Mouse (Mus musculus) adrenal gland, adult 2 months (tissue): ENCODE measurements around the gene B230217C12Rik. TPM values are rescaled to one million over a fixed set of nuclear protein-coding genes. Genes with fewer than 3 reads are reported as not detected.
"Not testable (repeated sequence)": the region's sequence is repeated elsewhere in the genome, so short reads cannot be mapped to it uniquely, and the experiment has no call there.

Source experiments
- DNase-seq: peaks from one replicate; pipeline ENCODE4 v3.0.0; 2021
- polyA plus RNA-seq: library from polyadenylated mRNA; depleted of rRNA; stranded (reverse); fragments of >200 nt; gene quantifications from 2 replicates; pipeline ENCODE4 v1.2.3, GENCODE M21; 2012
- total RNA-seq, 2 experiments: library from RNA; stranded (reverse); gene quantifications; 2 replicates each; pipeline ENCODE4 v1.2.3; 2021

The B230217C12Rik gene
- total and polyA plus RNA-seq, 3 experiments = 1.8 to 4.6 (median 2.9) TPM

DNA sequence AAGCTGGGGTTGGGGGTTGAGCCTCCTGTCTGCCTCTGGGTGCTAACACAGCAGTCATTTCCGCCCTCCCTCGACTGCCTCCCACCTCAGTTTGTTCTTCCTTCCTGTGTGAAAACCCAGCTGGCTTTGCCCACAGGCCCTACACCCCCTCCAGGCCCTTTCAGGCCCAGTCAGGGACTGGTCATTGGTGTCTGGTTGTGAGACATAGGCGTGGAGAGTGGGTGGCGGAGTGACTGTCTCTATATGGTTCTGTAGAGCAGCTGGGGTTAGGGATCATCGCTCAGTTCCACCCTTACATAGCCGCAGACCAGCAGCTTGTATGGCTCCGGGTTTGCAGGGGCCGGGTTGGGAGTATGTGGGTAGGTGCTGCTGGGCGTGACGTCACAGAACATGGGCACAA lies 15.3 kb upstream of the B230217C12Rik start:
- DNase-seq = no peak

DNA sequence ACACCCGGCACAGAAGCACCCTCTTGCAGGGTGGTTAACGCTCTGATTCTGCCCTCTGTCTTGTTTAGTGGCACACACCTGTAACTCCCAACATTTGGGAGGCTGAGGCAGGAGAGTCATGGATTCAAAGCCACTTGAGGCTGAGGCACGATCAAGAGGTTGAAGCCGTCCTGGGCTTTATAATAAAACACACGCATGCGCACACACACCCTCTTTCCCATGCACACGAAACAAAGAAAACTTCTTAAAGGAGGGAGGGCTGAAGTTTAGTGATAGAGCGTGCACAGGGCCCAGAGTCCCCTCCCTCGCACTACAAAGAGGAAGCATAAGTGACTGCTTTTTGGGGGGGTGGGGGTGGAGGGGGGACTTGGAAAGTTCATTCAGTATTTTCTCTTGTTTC lies 14.6 kb upstream of the B230217C12Rik start:
- no peak for DNase-seq

GRCm38 (mm10) chr11:97826414-97826813 lies 14.2 kb upstream of the B230217C12Rik start:
- no peak for DNase-seq

DNA sequence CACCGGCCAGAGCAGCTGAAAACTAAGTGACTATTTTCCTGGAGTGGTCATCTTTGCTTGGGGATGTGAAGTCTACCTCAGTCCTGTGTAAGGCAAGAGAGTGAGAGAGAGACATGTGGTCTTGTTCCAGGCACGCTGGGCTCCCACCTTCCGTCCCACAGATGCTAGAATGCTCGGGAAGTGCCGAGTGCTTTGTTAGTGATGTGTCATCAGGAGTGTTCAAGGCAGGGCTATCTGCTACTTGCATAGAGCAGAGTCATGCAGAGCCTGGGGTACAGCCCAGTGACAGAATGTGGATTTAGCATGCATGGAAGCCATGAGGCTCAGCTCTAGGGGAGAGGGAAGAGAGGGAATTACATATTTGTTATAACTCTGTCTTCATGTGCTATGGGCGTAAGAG lies 12.9 kb upstream of the B230217C12Rik start:
- DNase-seq = peak; percentile 1

- DNase-seq = no peak
Observed at GRCm38 (mm10) chr11:97829365-97829764, 11.2 kb upstream of the B230217C12Rik start.

GRCm38 (mm10) chr11:97829913-97830476 lies 10.6 kb upstream of the B230217C12Rik start:
- DNase-seq = no peak

DNA sequence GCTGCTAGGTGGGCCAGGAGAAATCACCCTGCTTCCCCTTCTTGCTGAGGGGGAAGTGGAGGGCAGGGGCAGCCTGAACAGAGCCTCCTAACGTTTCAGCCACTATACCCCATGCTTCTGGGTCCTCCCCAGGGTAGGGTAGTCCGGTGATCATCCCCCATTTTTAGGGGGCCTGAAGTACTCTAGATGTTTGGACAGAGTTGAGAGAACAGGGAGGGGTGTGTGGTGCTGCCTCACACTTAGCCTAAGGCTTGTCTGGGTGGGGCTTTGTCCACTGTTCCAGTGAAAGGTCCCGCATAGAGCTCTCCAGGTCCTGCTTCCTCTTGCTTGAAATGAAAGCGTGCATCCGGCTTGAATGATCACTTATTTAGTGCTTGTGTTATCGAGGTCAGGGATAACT lies 10.1 kb upstream of the B230217C12Rik start:
- DNase-seq = no peak

GRCm38 (mm10) chr11:97832001-97832400 lies 8.6 kb upstream of the B230217C12Rik start:
- DNase-seq = no peak

DNA sequence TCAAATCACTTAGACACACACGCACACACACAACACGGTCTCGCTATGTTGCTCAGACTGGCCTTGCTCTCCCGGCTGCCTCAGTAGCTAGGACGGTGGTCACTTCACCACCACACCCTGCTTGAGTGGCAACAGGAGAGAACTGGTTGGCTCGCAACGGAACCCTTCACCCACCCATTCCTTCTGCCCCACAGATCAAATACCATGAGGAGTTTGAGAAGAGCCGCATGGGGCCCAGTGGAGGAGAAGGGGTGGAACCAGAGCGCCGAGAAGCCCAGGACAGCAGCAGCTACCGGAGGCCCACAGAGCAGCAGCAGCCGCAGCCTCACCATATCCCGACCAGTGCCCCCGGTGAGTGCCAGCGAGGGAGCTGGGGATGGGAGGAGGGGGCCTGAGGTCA lies 7.2 kb upstream of the B230217C12Rik start:
- no peak for DNase-seq

DNA sequence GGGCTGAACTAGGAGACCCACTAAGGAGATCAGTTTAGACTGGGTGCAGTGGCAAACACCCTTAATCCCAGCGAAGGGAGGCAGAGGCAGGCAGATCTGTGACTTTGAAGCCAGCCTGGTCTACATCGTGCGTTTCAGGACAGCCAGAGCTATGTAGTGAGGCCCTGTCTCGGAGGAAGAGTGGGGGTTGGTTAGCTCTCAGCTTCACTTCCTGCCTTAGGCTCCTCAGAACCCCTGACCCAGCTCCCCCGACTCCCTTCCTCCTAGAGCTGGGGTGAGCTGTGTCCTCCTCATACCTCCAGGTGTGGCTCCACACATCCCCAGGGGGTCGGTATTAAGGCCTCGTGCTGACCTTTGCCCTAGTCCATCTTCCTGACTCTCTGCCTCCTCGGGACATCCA lies 4.0 kb upstream of the B230217C12Rik start:
- DNase-seq = no peak

- not testable (repeated sequence) for DNase-seq
Observed at GRCm38 (mm10) chr11:97837051-97837450, 3.5 kb upstream of the B230217C12Rik start.

- no peak for DNase-seq
Observed at GRCm38 (mm10) chr11:97837641-97838149, 2.9 kb upstream of the B230217C12Rik start.

- DNase-seq = peak; percentile 65
Observed at GRCm38 (mm10) chr11:97838779-97839440, 1.7 kb upstream of the B230217C12Rik start.

DNA sequence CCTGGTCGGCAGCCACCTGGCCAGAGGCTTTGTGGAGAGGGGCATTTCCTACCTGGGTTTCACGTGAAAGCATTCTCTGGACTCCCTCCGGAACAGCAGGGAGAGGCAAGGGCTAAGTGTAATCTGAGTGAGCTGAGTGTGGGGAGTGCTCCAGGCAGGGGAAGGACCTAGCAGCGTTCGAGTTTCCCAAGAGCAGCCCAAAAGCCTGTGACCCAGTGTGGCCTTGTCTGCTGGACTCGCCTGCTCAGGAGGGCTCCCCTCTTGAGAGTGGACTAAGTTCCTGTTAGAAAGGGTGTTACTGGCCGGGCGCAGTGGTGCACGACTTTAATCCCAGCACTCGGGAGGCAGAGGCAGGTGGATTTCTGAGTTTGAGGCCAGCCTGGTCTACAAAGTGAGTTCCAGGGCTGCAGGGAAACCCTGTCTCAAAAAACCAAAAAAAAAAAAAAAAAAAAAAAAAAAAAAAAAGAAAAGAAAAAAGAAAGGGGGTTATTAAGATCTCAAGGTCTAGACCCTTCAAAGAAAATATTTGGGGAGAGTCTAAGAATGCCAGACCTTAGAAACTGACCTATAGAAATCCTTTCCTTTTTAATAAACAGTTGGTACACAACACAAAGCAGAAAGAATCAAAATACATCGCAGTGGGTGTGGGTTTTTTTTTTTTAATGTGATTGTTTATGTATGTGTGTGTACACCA lies 992 bp upstream of the B230217C12Rik start:
- no peak for DNase-seq

- DNase-seq = no peak
Observed at GRCm38 (mm10) chr11:97840135-97840490, 467 bp upstream of the B230217C12Rik start.

GRCm38 (mm10) chr11:97840991-97841661 lies 546 bp downstream of the B230217C12Rik start:
- DNase-seq = peak; percentile 85

DNA sequence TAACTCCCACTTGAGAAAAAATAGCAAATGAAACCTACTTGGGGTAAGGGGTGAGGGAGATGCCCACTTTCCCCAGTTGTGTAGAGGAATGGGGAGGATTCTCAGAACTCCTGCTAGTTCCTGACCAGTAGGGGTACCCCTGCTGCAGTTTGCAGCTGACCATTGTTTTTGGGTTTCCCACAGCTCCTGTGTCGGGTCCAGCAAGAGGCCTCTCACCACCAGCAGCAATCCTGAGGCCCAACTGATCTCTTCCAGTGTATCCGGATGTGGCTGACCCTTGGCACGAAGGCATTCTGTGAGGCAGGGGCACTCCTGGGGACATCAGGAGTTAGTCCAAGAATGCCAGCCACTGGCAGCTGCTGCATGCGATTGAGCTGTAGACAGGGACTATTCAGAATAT lies 1.4 kb downstream of the B230217C12Rik start:
- no peak for DNase-seq

DNA sequence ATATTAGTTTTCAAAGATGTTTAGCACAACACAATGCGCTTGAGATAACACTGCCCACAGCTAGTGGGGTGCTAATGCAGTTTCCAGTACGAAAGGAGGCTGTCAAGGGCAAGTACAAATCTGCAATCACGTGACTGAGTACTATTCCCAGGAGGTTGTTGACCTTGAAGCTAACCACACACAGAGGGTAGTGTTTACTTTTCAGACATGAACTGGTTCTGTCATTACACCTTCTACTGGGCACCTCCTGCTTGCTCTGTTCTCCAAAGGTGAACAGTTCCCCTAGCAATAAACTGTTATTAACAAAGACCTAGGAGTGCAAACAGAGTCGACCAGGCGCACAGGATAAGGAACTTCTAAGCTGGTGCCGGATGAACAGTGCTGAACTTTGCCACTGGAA lies 9.8 kb downstream of the B230217C12Rik start:
- peak; percentile 38 for DNase-seq

- DNase-seq = no peak
Observed at GRCm38 (mm10) chr11:97851601-97852000, 11.0 kb downstream of the B230217C12Rik start.

DNA sequence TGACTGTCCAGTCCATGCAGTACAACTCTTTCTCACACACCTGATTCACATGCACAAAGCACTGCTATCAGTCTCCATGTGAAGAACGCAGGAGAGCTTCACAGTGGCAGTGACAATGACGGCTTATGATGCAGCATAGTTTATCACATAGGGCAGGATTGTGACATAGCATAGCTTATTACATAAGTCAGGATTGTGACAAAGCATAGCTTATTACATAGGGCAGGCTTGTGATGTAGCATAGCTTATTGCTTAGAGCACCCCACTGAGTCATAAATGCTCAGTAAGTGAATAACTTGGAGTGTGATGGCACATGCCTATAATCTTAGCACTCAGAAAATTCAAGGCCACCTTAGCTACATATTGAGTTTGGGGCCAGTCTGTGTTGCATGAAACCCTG lies 14.9 kb downstream of the B230217C12Rik start:
- DNase-seq = no peak

- DNase-seq = no peak
Observed at GRCm38 (mm10) chr11:97862148-97862547, 21.6 kb downstream of the B230217C12Rik start.

GRCm38 (mm10) chr11:97865421-97865820 lies 24.8 kb downstream of the B230217C12Rik start:
- DNase-seq = no peak
